Mouse (Mus musculus) testis, adult 2 months (tissue): ENCODE results near the gene Rprd1b. TPM values are rescaled to one million over a fixed set of nuclear protein-coding genes. Genes with fewer than 3 reads are reported as not detected.
A peak's percentile ranks its signal among the peaks of the same experiment; 100 is the strongest.

Experiments
- H3K27ac ChIP-seq: fragments of 200-500 bp; 2 replicates; pipeline ENCODE4 v1.5.1; 2012; ENCODE audit warnings: low read depth, low read length; ENCODE audit not compliant: control insufficient read depth, insufficient read depth
- H3K27me3 ChIP-seq: fragments of 200-500 bp; 2 replicates; pipeline ENCODE4 v1.6.1; 2012; ENCODE audit warnings: mild to moderate bottlenecking, low read length, moderate library complexity; ENCODE audit not compliant: control insufficient read depth, insufficient read depth
- H3K36me3 ChIP-seq: fragments of 200-500 bp; 2 replicates; pipeline ENCODE4 v1.6.1; 2012; ENCODE audit warnings: mild to moderate bottlenecking, low read length; ENCODE audit not compliant: control insufficient read depth, insufficient read depth
- H3K4me1 ChIP-seq: fragments of 200-500 bp; 2 replicates; pipeline ENCODE4 v1.6.1; 2012; ENCODE audit warnings: low read length; ENCODE audit not compliant: control insufficient read depth, insufficient read depth
- H3K4me3 ChIP-seq: fragments of 200-500 bp; 2 replicates; pipeline ENCODE4 v1.5.1; 2012; ENCODE audit warnings: low read depth, mild to moderate bottlenecking, low read length, moderate library complexity, mixed read lengths; ENCODE audit not compliant: control insufficient read depth
- CTCF ChIP-seq: fragments of 200-500 bp; IDR thresholded peaks from 2 replicates; pipeline ENCODE4 v1.5.1; 2012; ENCODE audit warnings: low read depth, mild to moderate bottlenecking, inconsistent platforms, low read length, moderate library complexity; ENCODE audit not compliant: control insufficient read depth, insufficient read depth, insufficient replicate concordance
- POLR2A ChIP-seq: fragments of 200-500 bp; IDR thresholded peaks from 2 replicates; pipeline ENCODE4 v1.6.1; 2012; ENCODE audit warnings: low read depth, mild to moderate bottlenecking, inconsistent platforms, low read length, moderate library complexity; ENCODE audit not compliant: control insufficient read depth
- polyA plus RNA-seq: library from polyadenylated mRNA; depleted of rRNA; stranded (reverse); fragments of >200 nt; gene quantifications from 2 replicates; pipeline ENCODE4 v1.2.3, GENCODE M21; 2012

The Rprd1b gene
- polyA plus RNA-seq, 1 experiment, result 7.3 TPM

- Histone ChIP-seq H3K4me1 (peaks cover 5% of the 10 kb centered on the region; the same call in 1 of the 2 replicates), H3K27me3 (no peaks in the 10 kb centered on the region), H3K27ac (no peak overlapping the region), H3K4me3 (no peak overlapping the region), H3K36me3 (no peaks in the 10 kb centered on the region; the same call in 1 of the 2 replicates)
- no peak for TF ChIP-seq POLR2A
Observed at GRCm38 (mm10) chr2:158078971-158079370, 50.7 kb downstream of the Rprd1b start.

DNA sequence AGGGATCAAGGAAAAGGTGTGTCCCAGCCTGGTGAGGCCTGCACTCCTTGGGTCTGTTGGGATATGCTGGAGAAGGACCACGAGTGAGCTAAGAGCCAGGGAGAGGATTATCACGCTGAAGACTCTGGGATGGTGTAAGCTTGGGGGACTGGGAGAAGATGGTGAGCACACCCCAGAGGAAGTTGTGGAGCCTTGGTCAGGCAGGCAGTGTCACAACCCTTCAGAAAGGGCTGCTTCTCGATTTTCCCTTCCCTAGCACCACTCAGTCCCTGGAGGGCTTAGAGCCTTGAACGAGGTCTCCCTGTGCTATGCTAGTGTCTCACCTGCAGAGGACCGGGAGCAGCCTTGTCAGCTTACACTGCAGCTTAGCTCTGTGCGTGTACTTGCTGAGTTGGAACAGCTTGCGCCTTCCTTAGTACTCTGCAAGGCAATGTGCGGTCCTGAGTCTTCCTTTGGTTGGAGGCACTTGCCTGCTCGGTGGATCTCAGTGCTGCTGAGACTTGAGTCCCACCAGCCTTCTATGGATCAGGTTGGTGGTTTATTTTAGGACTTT is 51.6 kb downstream of the Rprd1b start:
- Histone ChIP-seq H3K27ac (no peak overlapping the region), H3K27me3 (no peaks in the 10 kb centered on the region), H3K4me1 (peaks cover 5% of the 10 kb centered on the region; the same call in 1 of the 2 replicates), H3K4me3 (no peak overlapping the region), H3K36me3 (no peaks in the 10 kb centered on the region; the same call in 1 of the 2 replicates)
- peak; percentile 29; the same call in 1 of the 2 replicates for TF ChIP-seq CTCF
- TF ChIP-seq POLR2A, result no peak

GRCm38 (mm10) chr2:158080622-158081241 is 52.4 kb downstream of the Rprd1b start:
- TF ChIP-seq CTCF (no peak), POLR2A (no peak)
- H3K36me3 ChIP-seq, result no peaks in the 10 kb centered on the region
- H3K27me3 ChIP-seq, result no peaks in the 10 kb centered on the region
- peaks cover 5% of the 10 kb centered on the region; the same call in 1 of the 2 replicates for H3K4me1 ChIP-seq
- H3K4me3 ChIP-seq, result no peak overlapping the region
- no peak overlapping the region for H3K27ac ChIP-seq

DNA sequence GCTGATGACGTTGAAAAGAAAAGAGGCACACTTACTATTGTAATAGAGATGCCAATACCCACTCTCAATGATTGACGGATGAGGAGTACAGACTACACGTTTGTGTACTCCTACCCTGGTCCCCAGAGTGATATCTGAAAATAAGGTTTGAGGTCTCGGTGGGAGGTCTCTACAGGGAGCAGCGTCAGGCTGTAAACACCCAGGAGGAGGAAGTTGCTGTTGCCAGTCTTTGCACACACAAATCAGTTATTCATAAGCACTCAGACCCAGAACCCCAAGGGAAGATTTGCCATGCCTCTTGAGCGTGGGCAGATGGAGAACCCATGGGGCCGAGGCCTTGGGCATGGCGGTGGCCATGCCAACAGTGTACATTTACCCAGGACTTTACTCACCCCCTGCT is 56.2 kb downstream of the Rprd1b start:
- no peaks in the 10 kb centered on the region for H3K27me3 ChIP-seq
- H3K36me3 ChIP-seq, result no peaks in the 10 kb centered on the region
- no peak overlapping the region for H3K27ac ChIP-seq
- H3K4me3 ChIP-seq, result no peak overlapping the region
- H3K4me1 ChIP-seq, result peaks cover 5% of the 10 kb centered on the region; the same call in 1 of the 2 replicates
- TF ChIP-seq CTCF (no peak), POLR2A (no peak)

DNA sequence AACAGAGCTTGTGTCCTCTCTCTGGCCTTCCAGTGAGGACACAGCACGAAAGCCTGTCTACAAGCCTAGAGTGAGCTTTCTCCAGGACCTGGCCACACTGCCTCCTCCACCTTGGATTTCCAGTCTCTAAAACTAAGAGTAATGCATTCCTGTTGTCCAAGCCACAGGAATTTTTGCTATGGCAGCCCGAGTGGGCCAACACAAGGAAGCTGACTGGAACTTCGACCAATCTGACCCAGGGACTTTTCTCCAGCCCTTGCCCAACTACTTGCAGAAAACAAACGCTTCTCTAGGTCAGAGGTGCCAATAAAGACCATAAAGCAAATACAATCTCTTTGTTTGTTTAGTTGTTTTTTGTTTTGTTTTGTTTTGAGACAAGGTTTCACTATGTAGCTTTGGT is 61.8 kb downstream of the Rprd1b start:
- Histone ChIP-seq H3K4me1 (no peaks in the 10 kb centered on the region), H3K4me3 (no peak overlapping the region), H3K27me3 (no peaks in the 10 kb centered on the region), H3K27ac (no peak overlapping the region), H3K36me3 (no peaks in the 10 kb centered on the region)
- TF ChIP-seq CTCF (no peak), POLR2A (no peak)

DNA sequence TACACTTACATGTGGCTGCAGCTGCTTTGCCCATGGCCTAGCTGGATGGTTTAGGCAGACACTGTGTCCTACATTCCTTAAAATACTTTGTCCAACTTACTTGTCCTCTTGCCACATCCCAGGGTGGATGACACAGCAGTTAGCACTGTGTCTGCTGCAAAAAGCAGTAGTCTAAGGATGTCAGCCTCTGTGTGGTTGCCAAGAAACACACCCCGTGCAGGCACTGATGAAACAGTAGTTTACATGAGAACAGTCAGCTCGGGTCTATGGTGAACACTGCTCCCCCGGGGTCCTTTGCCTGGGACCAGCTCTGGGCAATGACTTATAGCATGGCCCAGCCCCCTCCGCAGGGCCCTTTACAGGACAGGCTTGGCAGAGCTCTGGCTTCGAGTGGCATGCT is 65.0 kb downstream of the Rprd1b start:
- H3K27ac ChIP-seq, result no peak overlapping the region
- H3K36me3 ChIP-seq, result no peaks in the 10 kb centered on the region

DNA sequence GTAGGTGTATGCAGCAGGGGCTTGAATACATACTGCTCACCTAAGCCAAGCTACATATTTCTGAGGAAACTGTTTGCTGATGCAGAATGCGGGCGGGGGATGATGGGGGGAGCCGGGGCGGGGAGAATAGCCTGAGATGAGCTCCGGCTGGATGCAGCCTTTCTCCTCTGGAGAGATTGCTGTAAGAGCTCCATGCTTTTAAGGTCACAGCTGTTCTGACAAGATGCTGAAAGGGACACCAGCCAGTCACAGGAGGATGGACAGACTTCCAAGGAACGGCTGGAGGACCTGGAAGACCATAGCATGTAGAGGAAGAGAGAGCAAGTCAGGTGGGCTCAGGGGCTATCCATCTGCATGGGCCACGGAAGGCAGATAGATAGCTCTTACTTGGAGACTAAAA is 66.0 kb downstream of the Rprd1b start:
- TF ChIP-seq CTCF (no peak), POLR2A (no peak)
- H3K4me3 ChIP-seq, result no peak overlapping the region
- H3K36me3 ChIP-seq, result no peaks in the 10 kb centered on the region
- no peaks in the 10 kb centered on the region for H3K27me3 ChIP-seq
- no peak overlapping the region for H3K27ac ChIP-seq
- H3K4me1 ChIP-seq, result no peaks in the 10 kb centered on the region

More for the DNA sequence above, 65.0 kb downstream of the Rprd1b start:
- TF ChIP-seq POLR2A (no peak), CTCF (no peak)
- Histone ChIP-seq H3K27me3 (no peaks in the 10 kb centered on the region), H3K4me1 (no peaks in the 10 kb centered on the region), H3K4me3 (no peak overlapping the region)

GRCm38 (mm10) chr2:158094846-158095245 is 66.5 kb downstream of the Rprd1b start:
- H3K36me3 ChIP-seq, result no peaks in the 10 kb centered on the region
- no peaks in the 10 kb centered on the region for H3K27me3 ChIP-seq
- H3K4me1 ChIP-seq, result no peaks in the 10 kb centered on the region
- H3K4me3 ChIP-seq, result no peak overlapping the region
- H3K27ac ChIP-seq, result no peak overlapping the region
- TF ChIP-seq POLR2A, result no peak
- no peak for TF ChIP-seq CTCF
